In the genomic region with DNA sequence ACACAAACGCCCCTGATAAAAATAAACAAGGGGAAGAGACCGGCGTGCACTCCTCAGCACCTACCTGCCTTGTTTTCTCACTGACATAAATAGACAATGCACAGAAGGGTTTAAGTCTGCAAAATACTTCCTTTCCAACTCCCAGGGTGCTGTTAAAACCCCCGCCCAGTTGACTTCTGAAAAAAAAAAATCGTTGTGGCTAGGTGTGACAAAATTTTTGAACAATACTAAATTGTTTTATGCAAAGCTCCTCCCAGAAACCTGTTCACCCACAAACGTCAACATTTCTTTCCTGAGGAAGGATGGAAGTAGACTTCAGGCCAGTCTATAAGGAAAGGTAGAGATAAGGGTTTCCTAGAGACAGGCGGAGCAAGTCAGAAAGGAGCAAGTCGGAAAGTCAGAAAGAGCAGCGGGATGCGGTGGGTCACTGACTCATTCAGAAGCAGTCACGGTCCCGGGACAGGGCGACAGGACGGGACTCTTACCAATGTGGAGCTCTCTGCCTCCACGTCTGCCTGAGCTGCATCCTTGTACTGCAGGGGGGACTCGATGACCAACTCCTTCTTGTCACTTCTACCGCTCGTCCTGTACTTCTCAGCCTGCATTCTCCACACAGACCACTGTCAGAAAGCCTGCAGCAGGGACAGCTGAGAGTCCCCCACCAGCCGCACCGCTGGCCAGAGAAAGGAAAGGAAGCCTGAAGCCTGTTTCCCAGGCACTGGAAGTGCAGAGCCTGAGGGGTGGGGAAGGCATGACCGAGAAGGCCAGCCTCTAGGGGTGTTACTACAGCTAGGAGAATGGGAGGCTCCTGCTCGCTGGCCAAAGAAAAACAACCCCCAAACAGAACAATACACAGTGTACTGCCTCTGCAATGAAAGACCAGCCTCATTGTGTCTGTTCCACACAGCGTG, we compare ENCODE assay signal across 8 mouse cellular contexts.
DNase-seq lines count a peak whose midpoint lies in the region; ATAC-seq and TF ChIP-seq lines count a peak whose summit lies in the region.
"Had no signal": no experiment of that assay in that cellular context is flagged by ENCODE, and none has a peak within 500 bp of the region (broad histone marks: within the 10 kb centered on the region; RNA-seq: fewer than 3 reads in every experiment).

No protein-coding gene starts in this region.

- H3K9ac ChIP-seq in embryonic facial prominence, embryonic 13.5 days, result peak overlapping the region; percentile 56
- H3K9ac ChIP-seq in kidney, embryonic 14.5 days (ENCODE audit: low read depth, low read length), result peak overlapping the region; percentile 55
- H3K9ac ChIP-seq in limb, embryonic 14.5 days (ENCODE audit: low read depth, low read length, severe bottlenecking), result 0 out of 2 replicates have a peak overlapping the region, but pooled peaks have one; percentile 18
- H3K9ac ChIP-seq in midbrain, embryonic 13.5 days (replicated peaks), result peak overlapping the region; percentile 62

- H3K4me3 ChIP-seq in embryonic facial prominence, embryonic 13.5 days, result peak overlapping the region; percentile 30
- peak overlapping the region; percentile 58 for H3K4me3 ChIP-seq in heart, embryonic 10.5 days
- H3K4me3 ChIP-seq in kidney, embryonic 14.5 days (ENCODE audit: low read length), result peak overlapping the region; percentile 37
- peak overlapping the region; percentile 17 for H3K4me3 ChIP-seq in limb, embryonic 14.5 days (replicated peaks; ENCODE audit: low read length)
- H3K4me3 ChIP-seq in midbrain, embryonic 13.5 days (replicated peaks), result peak overlapping the region; percentile 30
- H3K4me3 ChIP-seq: erythroblast, embryonic 14.5 days had no signal

- peak; percentile 52 for DNase-seq in adrenal gland, adult 8-10 months
- DNase-seq in heart, embryonic 10.5 days (ENCODE audit: low spot score), result no peak
- peak; percentile 42 for DNase-seq in limb, embryonic 14.5 days (ENCODE audit: low spot score)
- peak; percentile 65 for DNase-seq in testis, postnatal 10 days (ENCODE audit: low spot score)

- no peaks in the 10 kb centered on the region for H3K36me3 ChIP-seq in embryonic facial prominence, embryonic 13.5 days
- no peaks in the 10 kb centered on the region for H3K36me3 ChIP-seq in heart, embryonic 10.5 days
- H3K36me3 ChIP-seq in kidney, embryonic 14.5 days (ENCODE audit: control insufficient read depth, insufficient read depth, low read length), result no peaks in the 10 kb centered on the region
- no peaks in the 10 kb centered on the region for H3K36me3 ChIP-seq in limb, embryonic 14.5 days (ENCODE audit: control insufficient read depth, insufficient read depth, low read length)
- H3K36me3 ChIP-seq in midbrain, embryonic 13.5 days, result no peaks in the 10 kb centered on the region

- peaks cover 16% of the 10 kb centered on the region for H3K27me3 ChIP-seq in embryonic facial prominence, embryonic 13.5 days
- no peaks in the 10 kb centered on the region for H3K27me3 ChIP-seq in heart, embryonic 10.5 days (ENCODE audit: insufficient read depth, poor library complexity, severe bottlenecking)
- no peaks in the 10 kb centered on the region for H3K27me3 ChIP-seq in kidney, embryonic 14.5 days (ENCODE audit: control insufficient read depth, insufficient read depth, low read length)
- H3K27me3 ChIP-seq in limb, embryonic 14.5 days (ENCODE audit: control insufficient read depth, insufficient read depth, low read length), result no peaks in the 10 kb centered on the region
- no peaks in the 10 kb centered on the region for H3K27me3 ChIP-seq in midbrain, embryonic 13.5 days

- peak overlapping the region; percentile 1; the same call in 1 of the 2 replicates for H3K27ac ChIP-seq in embryonic facial prominence, embryonic 13.5 days
- H3K27ac ChIP-seq in heart, embryonic 10.5 days, result peak overlapping the region; percentile 82
- peak overlapping the region; percentile 55; the same call in 1 of the 2 replicates for H3K27ac ChIP-seq in kidney, embryonic 14.5 days (ENCODE audit: low read depth, low read length)
- no peak overlapping the region for H3K27ac ChIP-seq in limb, embryonic 14.5 days (replicated peaks; ENCODE audit: low read depth, low read length)
- H3K27ac ChIP-seq in midbrain, embryonic 13.5 days, result no peak overlapping the region; the same call in 1 of the 2 replicates

- peaks cover 25% of the 10 kb centered on the region for H3K4me1 ChIP-seq in embryonic facial prominence, embryonic 13.5 days
- peaks cover 38% of the 10 kb centered on the region for H3K4me1 ChIP-seq in heart, embryonic 10.5 days
- H3K4me1 ChIP-seq in kidney, embryonic 14.5 days (ENCODE audit: control insufficient read depth, insufficient read depth, low read length), result peaks cover 26% of the 10 kb centered on the region
- H3K4me1 ChIP-seq in limb, embryonic 14.5 days (ENCODE audit: control insufficient read depth, insufficient read depth, low read length), result peaks cover 32% of the 10 kb centered on the region
- peaks cover 22% of the 10 kb centered on the region for H3K4me1 ChIP-seq in midbrain, embryonic 13.5 days (replicated peaks)

- ATAC-seq in embryonic facial prominence, embryonic 13.5 days (ENCODE audit: insufficient number of reproducible peaks, insufficient read depth, low FRiP score, low TSS enrichment, low read depth), result 0 out of 2 replicates have a peak, but pooled peaks have one; percentile 48
- peak; percentile 71 for ATAC-seq in kidney, embryonic 14.5 days (ENCODE audit: low FRiP score, low TSS enrichment)
- peak; percentile 72 for ATAC-seq in limb, embryonic 14.5 days (ENCODE audit: low FRiP score, low read depth)
- peak; percentile 84 for ATAC-seq in midbrain, embryonic 13.5 days

- WGBS in embryonic facial prominence, embryonic 13.5 days, result 8% methylated on average over 23 of the region's 23 CpGs
- 7% methylated on average over 23 of the region's 23 CpGs for WGBS in heart, embryonic 10.5 days
- WGBS in kidney, embryonic 14.5 days, result 10% methylated on average over 23 of the region's 23 CpGs
- WGBS in limb, embryonic 14.5 days, result 12% methylated on average over 23 of the region's 23 CpGs
- WGBS in midbrain, embryonic 13.5 days, result 8% methylated on average over 23 of the region's 23 CpGs

- H3K9me3 ChIP-seq in embryonic facial prominence, embryonic 13.5 days, result no peaks in the 10 kb centered on the region
- H3K9me3 ChIP-seq in heart, embryonic 10.5 days, result no peaks in the 10 kb centered on the region
- no peaks in the 10 kb centered on the region for H3K9me3 ChIP-seq in kidney, embryonic 14.5 days (ENCODE audit: control insufficient read depth, low read length)
- H3K9me3 ChIP-seq in limb, embryonic 14.5 days (ENCODE audit: control insufficient read depth, low read length), result no peaks in the 10 kb centered on the region
- H3K9me3 ChIP-seq in midbrain, embryonic 13.5 days, result no peaks in the 10 kb centered on the region

- TF ChIP-seq POLR2A in limb, embryonic 14.5 days (IDR thresholded peaks at IDR 0.05; ENCODE audit: borderline replicate concordance, extremely low read depth, insufficient read depth, insufficient read length), result no peak

- peak overlapping the region; percentile 54 for H3K4me2 ChIP-seq in embryonic facial prominence, embryonic 13.5 days
- H3K4me2 ChIP-seq in kidney, embryonic 14.5 days (replicated peaks; ENCODE audit: low read depth, low read length), result peak overlapping the region; percentile 59
- peak overlapping the region; percentile 32 for H3K4me2 ChIP-seq in limb, embryonic 14.5 days (replicated peaks; ENCODE audit: low read depth, low read length, severe bottlenecking)
- H3K4me2 ChIP-seq in midbrain, embryonic 13.5 days (replicated peaks), result peak overlapping the region; percentile 57

Comparison
In these comparisons a context has a peak if more than half of its experiments do, and no peak if none do; other contexts are left out.
1. H3K27ac ChIP-seq: peak in embryonic facial prominence, embryonic 13.5 days (single experiment), heart, embryonic 10.5 days (single experiment) and kidney, embryonic 14.5 days (single experiment); none in limb, embryonic 14.5 days (single experiment) and midbrain, embryonic 13.5 days (single experiment).
2. Peak in every context shown above with its lines, with median percentiles within 50 percentile points of each other: ATAC-seq, H3K4me2 ChIP-seq, H3K4me3 ChIP-seq and H3K9ac ChIP-seq.